Mouse (Mus musculus) stomach, embryonic 14.5 days (tissue): ENCODE measurements around the gene Azin2. TPM values are rescaled to one million over a fixed set of nuclear protein-coding genes. Genes with fewer than 3 reads are reported as not detected.

Experiments
- ATAC-seq: fragments of 200-750 bp; cut with Nextera tagmentation; 2 replicates; pipeline ENCODE4 v1.8.0; 2017; ENCODE audit warnings: low read depth, moderate TSS enrichment; ENCODE audit not compliant: insufficient number of reproducible peaks, insufficient read depth, low FRiP score
- H3K27ac ChIP-seq: fragments of 300-500 bp; sonication (generic); 2 replicates; pipeline ENCODE4 v1.5.1; 2014; ENCODE audit warnings: mild to moderate bottlenecking, low read length, moderate library complexity, mixed read lengths
- H3K27me3 ChIP-seq: fragments of 300-500 bp; sonication (generic); 2 replicates; pipeline ENCODE4 v1.6.1; 2014; ENCODE audit warnings: low read length, control low read depth, mixed read lengths; ENCODE audit not compliant: control insufficient read depth, insufficient read depth
- H3K36me3 ChIP-seq: fragments of 300-500 bp; sonication (generic); 2 replicates; pipeline ENCODE4 v1.6.1; 2014; ENCODE audit warnings: mild to moderate bottlenecking, control low read depth, low read length, moderate library complexity, mixed read lengths; ENCODE audit not compliant: control insufficient read depth, insufficient read depth
- H3K4me1 ChIP-seq: fragments of 300-500 bp; sonication (generic); 2 replicates; pipeline ENCODE4 v1.6.1; 2014; ENCODE audit warnings: low read length, control low read depth, mixed read lengths; ENCODE audit not compliant: control insufficient read depth, insufficient read depth
- H3K4me2 ChIP-seq: fragments of 300-500 bp; sonication (generic); replicated peaks from 2 replicates; pipeline ENCODE4 v1.6.1; 2014; ENCODE audit warnings: low read depth, low read length, control low read depth
- H3K4me3 ChIP-seq: fragments of 300-500 bp; sonication (generic); 2 replicates; pipeline ENCODE4 v1.5.1; 2014; ENCODE audit warnings: low read depth, low read length, control low read depth
- H3K9ac ChIP-seq: fragments of 300-500 bp; sonication (generic); replicated peaks from 2 replicates; pipeline ENCODE4 v1.6.1; 2014; ENCODE audit warnings: low read depth, mild to moderate bottlenecking, control low read depth, low read length, moderate library complexity, mixed read lengths
- H3K9me3 ChIP-seq: fragments of 300-500 bp; sonication (generic); 2 replicates; pipeline ENCODE4 v1.6.1; 2016; ENCODE audit warnings: low read depth, low read length, control low read depth; ENCODE audit not compliant: control insufficient read depth
- WGBS: fragments of 180-500 bp; shearing (Covaris S2); extraction: QIAGEN DNeasy Blood & Tissue Kit; methylation state at CpG from one replicate; pipeline ENCODE4 v1.1.7; 2014; 5-methylcytosine and 5-hydroxymethylcytosine counted together
- polyA plus RNA-seq: library from polyadenylated mRNA; unstranded; fragments of >200 nt; fragmentation: Nextera tagmentation; extraction: Ambion mirVana; gene quantifications from 2 replicates; pipeline ENCODE4 v1.2.1, GENCODE M21; 2014

Azin2 gene
- polyA plus RNA-seq, 1 experiment from 2014 or later = 19.1 TPM

GRCm38 (mm10) chr4:128917756-128918155 is 44.5 kb downstream of the Azin2 start:
- H3K36me3 ChIP-seq = no peaks in the 10 kb centered on the region
- WGBS = 84% methylated on average over 6 of the region's 6 CpGs
- H3K4me1 ChIP-seq = peaks cover 4% of the 10 kb centered on the region; the same call in 1 of the 2 replicates
- H3K4me3 ChIP-seq = no peak overlapping the region
- ATAC-seq = no peak
- no peak overlapping the region for H3K4me2 ChIP-seq
- H3K9me3 ChIP-seq = no peaks in the 10 kb centered on the region
- H3K27me3 ChIP-seq = no peaks in the 10 kb centered on the region
- H3K27ac ChIP-seq = no peak overlapping the region
- H3K9ac ChIP-seq = no peak overlapping the region

GRCm38 (mm10) chr4:128917119-128917518 is 45.1 kb downstream of the Azin2 start:
- H3K4me3 ChIP-seq = no peak overlapping the region
- no peak for ATAC-seq
- WGBS = 54% methylated on average over 3 of the region's 3 CpGs
- H3K4me1 ChIP-seq = peaks cover 4% of the 10 kb centered on the region; the same call in 1 of the 2 replicates
- H3K36me3 ChIP-seq = no peaks in the 10 kb centered on the region
- H3K27me3 ChIP-seq = no peaks in the 10 kb centered on the region
- H3K9me3 ChIP-seq = no peaks in the 10 kb centered on the region
- H3K27ac ChIP-seq = no peak overlapping the region
- H3K4me2 ChIP-seq = no peak overlapping the region
- no peak overlapping the region for H3K9ac ChIP-seq

DNA sequence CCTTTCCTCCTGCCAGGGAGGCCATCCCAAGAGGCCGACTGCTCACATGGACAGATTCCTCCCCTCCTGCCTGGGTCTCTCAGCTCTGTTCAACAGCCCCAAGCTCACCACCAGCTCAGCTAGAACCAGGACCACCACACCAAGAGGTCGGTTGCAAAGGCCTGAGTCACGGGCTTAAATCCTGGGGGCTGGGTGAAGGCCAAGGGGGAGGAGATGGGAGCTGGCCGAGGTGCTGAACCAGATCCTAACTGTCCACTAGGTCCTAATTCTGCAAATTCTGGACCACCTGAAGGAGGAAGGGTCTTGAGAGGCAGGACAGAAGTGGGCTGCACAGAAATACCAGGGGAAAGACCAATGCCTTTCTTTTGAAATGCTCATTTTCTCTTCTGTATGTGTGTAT is 48.4 kb downstream of the Azin2 start:
- H3K4me2 ChIP-seq = no peak overlapping the region
- H3K9me3 ChIP-seq = no peaks in the 10 kb centered on the region
- no peak overlapping the region for H3K4me3 ChIP-seq
- no peaks in the 10 kb centered on the region for H3K27me3 ChIP-seq
- no peak overlapping the region for H3K27ac ChIP-seq
- WGBS = 19% methylated on average over 4 of the region's 4 CpGs
- peaks cover 4% of the 10 kb centered on the region; the same call in 1 of the 2 replicates for H3K4me1 ChIP-seq
- no peak for ATAC-seq
- H3K9ac ChIP-seq = no peak overlapping the region
- H3K36me3 ChIP-seq = peaks cover 8% of the 10 kb centered on the region; the same call in 1 of the 2 replicates

DNA sequence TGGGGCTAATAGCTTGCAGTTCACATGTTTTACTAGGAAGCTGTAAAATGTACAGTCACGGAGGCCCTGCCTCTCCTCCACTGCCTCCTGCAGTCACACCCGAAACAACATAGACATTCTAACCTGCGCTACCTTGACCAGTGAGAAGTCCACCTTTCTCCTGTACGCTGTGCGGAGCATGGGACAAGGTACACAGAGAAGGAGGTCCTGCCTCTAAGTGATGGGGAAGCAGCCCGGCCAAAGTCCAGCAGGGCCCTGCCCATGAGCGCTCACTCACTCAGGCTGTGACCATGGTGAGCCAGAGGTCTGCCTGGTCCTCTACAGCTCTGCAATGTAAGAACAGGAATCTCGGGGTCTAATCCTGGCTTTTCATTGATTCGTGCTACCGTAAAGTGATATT is 50.2 kb downstream of the Azin2 start:
- no peak overlapping the region for H3K4me3 ChIP-seq
- no peaks in the 10 kb centered on the region for H3K9me3 ChIP-seq
- no peak for ATAC-seq
- 88% methylated on average over 10 of the region's 10 CpGs for WGBS
- peaks cover 8% of the 10 kb centered on the region; the same call in 1 of the 2 replicates for H3K36me3 ChIP-seq
- no peak overlapping the region for H3K27ac ChIP-seq
- H3K4me2 ChIP-seq = no peak overlapping the region
- H3K27me3 ChIP-seq = no peaks in the 10 kb centered on the region
- no peak overlapping the region for H3K9ac ChIP-seq
- no peaks in the 10 kb centered on the region for H3K4me1 ChIP-seq

GRCm38 (mm10) chr4:128910276-128911063 is 51.8 kb downstream of the Azin2 start:
- no peaks in the 10 kb centered on the region for H3K4me1 ChIP-seq
- 79% methylated on average over 8 of the region's 8 CpGs for WGBS
- H3K36me3 ChIP-seq = peaks cover 8% of the 10 kb centered on the region; the same call in 1 of the 2 replicates
- no peak for ATAC-seq
- H3K27me3 ChIP-seq = no peaks in the 10 kb centered on the region
- H3K9me3 ChIP-seq = no peaks in the 10 kb centered on the region
- no peak overlapping the region for H3K4me2 ChIP-seq
- H3K27ac ChIP-seq = no peak overlapping the region
- H3K9ac ChIP-seq = no peak overlapping the region
- no peak overlapping the region for H3K4me3 ChIP-seq

GRCm38 (mm10) chr4:128909378-128909831 is 52.8 kb downstream of the Azin2 start:
- no peaks in the 10 kb centered on the region for H3K9me3 ChIP-seq
- no peak overlapping the region for H3K27ac ChIP-seq
- no peak for ATAC-seq

GRCm38 (mm10) chr4:128908586-128909377 is 53.5 kb downstream of the Azin2 start:
- H3K4me3 ChIP-seq = no peak overlapping the region
- no peak overlapping the region for H3K4me2 ChIP-seq
- 62% methylated on average over 24 of the region's 24 CpGs for WGBS
- no peaks in the 10 kb centered on the region for H3K9me3 ChIP-seq
- no peak for ATAC-seq
- no peak overlapping the region for H3K9ac ChIP-seq
- no peak overlapping the region for H3K27ac ChIP-seq
- H3K4me1 ChIP-seq = peaks cover 7% of the 10 kb centered on the region
- H3K27me3 ChIP-seq = no peaks in the 10 kb centered on the region
- peaks cover 8% of the 10 kb centered on the region; the same call in 1 of the 2 replicates for H3K36me3 ChIP-seq

More at GRCm38 (mm10) chr4:128909378-128909831, 52.8 kb downstream of the Azin2 start:
- H3K4me2 ChIP-seq = no peak overlapping the region
- H3K4me1 ChIP-seq = peaks cover 4% of the 10 kb centered on the region; the same call in 1 of the 2 replicates
- peaks cover 8% of the 10 kb centered on the region; the same call in 1 of the 2 replicates for H3K36me3 ChIP-seq
- H3K4me3 ChIP-seq = no peak overlapping the region
- H3K9ac ChIP-seq = no peak overlapping the region
- no peaks in the 10 kb centered on the region for H3K27me3 ChIP-seq
- 91% methylated on average over 14 of the region's 14 CpGs for WGBS

GRCm38 (mm10) chr4:128907238-128907968 is 54.8 kb downstream of the Azin2 start:
- 56% methylated on average over 12 of the region's 12 CpGs for whole genome bisulfite sequencing

More at GRCm38 (mm10) chr4:128907238-128907968, 54.8 kb downstream of the Azin2 start:
- Histone ChIP-seq H3K4me3 (no peak overlapping the region), H3K4me2 (no peak overlapping the region), H3K9me3 (no peaks in the 10 kb centered on the region), H3K9ac (no peak overlapping the region), H3K27me3 (no peaks in the 10 kb centered on the region), H3K36me3 (peaks cover 10% of the 10 kb centered on the region; the same call in 1 of the 2 replicates), H3K4me1 (peaks cover 8% of the 10 kb centered on the region), H3K27ac (no peak overlapping the region)
- ATAC-seq = no peak
